Mouse (Mus musculus): ENCODE data around the gene Dars.

Dars gene
- long read RNA-seq, experiment 1, transcript Dars-201 (16 exons, 2,175 nt): major isoform, 119 of 131 reads
- long read RNA-seq, experiment 1, partial matches to known transcripts: 6 of 131 reads
- long read RNA-seq, experiment 1, other reads (novel, unspliced or antisense): 5 of 131 reads
- long read RNA-seq, experiment 2, transcript Dars-201 (16 exons, 2,175 nt): major isoform, 135 of 148 reads
- long read RNA-seq, experiment 2, partial matches to known transcripts: 8 of 148 reads
- long read RNA-seq, experiment 2, other reads (novel, unspliced or antisense): 5 of 148 reads

DNA sequence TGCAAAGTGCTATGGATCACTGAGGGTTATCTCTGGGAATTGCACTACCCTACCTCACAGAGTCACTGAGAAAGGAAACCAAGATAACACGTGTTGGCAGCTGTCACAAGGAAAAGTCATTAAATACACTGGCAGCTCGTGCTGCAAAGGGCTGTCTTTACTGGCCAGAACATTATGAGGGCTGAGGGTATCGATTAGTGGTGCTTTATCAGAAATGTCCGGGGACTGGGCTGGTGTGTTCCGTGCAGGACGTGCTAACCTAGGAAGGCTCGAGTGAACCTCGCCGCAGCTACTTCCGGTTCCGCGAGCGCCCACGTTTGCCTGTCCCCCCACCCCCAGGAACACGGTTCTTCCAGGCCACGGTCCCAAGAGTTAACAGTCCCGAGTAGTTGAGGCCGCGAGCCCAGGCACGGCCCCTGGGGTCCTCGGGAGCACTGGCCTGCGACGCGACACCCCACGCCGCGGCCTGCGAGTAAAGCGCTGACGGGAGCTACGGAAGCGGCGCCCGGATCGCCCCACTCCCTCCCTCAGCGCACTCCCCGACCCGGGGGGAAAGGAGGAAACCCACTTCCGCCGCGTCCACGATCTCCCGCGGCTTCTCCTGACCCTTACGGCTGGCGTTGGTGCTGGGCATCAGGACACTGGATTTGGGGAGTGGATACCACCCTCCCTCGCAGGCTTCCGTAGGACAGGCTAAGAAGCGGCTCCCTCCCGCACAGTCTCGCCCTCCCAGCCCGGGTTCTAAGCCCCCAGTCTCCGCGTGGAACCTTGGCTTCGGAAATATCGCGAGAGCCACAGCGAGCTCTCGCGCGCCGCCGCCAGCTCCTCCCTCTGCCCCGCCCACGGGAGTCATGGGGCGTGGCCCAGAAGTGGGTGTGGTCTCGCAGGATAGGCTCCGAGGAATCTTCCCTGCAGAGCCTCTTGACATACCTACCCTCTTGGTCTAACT is at the start of gene Dars:
Dars (minus strand) TSS at position 785 of the 949 bp plus-strand sequence.
- intact Hi-C loops (cut with DNase I): no loop called here

DNA sequence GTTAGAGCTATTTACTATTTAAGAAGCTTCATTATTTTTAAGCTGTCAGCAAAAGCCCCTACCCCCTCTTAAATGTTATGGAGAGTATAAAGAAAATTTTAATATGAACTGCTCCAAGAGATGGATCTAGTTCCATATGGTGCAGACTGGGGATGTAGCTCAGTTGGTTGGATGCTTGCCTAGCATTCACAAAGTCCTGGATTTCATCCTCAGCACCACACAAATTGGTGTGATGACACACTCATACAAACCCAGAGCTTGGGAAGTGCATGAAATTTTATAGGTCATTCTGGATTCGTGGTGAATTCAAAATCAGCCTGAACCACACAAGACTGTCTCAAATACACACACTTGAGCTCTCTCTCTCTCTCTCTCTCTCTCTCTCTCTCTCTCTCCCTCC is 49.7 kb upstream of the Dars start:
- intact Hi-C loops (cut with DNase I): no loop called here

DNA sequence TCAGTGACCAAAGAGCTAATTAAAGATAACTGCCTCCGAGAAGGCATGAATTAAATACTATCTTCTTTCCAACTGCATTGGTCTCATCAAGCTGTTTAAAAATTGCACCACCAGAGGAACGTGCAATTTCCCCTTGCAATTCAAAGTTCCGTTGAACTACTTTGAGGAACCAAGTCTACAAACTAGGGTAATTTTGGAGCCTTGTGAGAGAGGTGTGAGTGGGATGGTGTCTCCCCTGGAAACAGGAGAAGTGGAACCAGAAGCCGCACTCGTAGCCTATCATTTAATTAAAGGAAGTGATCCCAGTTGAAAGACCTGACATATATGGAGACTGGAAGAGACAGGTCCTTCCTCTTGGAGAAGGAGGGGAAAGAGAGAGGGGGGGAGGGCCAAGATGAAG is 46.3 kb upstream of the Dars start:
- intact Hi-C loops (cut with DNase I): no loop called here

DNA sequence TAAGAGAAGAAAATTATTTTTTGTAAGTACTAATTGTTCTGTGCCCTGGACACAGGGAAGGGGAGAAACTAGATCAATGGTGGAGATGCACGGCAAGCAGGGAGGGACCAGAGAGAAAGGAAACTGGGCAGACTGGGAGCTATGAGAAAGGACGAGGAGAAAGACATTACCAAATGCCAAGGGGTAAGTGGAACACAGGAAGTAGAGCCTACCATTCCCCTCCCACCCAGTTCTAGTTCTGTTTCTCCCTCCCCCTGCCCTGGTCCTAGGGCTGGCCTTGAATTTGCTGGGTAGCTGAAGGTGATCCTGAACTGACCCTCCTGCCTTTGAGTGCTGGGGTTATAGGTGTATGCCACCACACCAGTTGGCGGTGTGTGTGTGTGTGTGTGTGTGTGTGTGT is 45.2 kb upstream of the Dars start:
- intact Hi-C loops (cut with DNase I): no loop called here

DNA sequence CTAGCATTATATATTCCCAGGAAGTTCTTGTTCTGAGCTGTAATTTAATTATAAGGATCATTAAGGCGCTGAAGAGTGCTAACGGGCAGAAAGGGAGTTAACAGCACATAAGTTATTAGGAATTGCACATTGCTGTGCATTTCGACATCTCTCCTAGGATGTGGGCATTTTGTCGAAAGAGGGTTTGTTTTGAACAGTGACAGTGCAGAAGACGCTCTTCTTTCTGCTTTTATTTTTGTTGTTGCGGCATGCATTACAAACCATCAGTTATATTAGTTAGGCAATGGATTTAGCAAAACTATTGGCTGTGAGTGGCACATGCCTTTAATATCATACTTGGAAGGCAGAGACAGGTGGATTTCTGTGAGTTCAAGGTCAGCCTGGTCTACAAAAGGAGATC is 43.6 kb upstream of the Dars start:
- intact Hi-C loops (cut with DNase I): no loop called here

DNA sequence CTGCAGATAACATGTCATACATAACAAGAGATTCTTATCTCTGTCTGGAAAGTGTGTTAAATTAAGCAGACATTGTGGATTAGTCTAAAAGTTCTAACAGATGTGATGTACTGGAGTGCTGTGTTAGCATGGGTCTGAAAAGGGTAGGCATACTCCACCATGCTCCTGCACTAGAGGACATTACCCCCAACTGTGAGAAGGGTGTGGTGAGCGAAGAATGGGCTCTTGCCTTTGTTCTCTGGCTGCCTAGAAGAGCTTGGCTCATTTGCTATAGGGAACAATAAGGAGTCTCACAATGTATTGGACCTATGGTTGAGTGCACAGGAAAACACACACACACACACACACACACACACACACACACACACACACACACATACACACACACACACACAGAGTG is 42.3 kb upstream of the Dars start:
- intact Hi-C loops (cut with DNase I): no loop called here

DNA sequence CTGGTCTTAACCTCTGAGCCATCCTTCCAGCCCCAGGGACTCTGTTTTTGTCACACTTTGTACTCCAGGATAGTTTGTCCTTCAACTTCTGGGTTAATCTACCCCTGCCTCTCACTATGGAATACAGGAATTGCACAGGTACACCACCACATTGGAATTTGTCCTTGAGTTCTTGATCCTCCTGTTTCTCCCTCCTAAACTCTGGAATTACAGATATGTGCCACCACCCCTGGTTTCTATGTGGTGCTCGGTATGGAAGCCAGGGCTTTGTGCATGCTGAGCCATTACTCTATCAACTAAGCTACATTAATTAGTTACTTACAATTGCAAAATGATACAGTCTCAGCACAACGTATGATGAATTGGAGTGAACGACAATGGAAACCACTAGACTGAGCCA is 41.8 kb upstream of the Dars start:
- intact Hi-C loops (cut with DNase I): no loop called here

DNA sequence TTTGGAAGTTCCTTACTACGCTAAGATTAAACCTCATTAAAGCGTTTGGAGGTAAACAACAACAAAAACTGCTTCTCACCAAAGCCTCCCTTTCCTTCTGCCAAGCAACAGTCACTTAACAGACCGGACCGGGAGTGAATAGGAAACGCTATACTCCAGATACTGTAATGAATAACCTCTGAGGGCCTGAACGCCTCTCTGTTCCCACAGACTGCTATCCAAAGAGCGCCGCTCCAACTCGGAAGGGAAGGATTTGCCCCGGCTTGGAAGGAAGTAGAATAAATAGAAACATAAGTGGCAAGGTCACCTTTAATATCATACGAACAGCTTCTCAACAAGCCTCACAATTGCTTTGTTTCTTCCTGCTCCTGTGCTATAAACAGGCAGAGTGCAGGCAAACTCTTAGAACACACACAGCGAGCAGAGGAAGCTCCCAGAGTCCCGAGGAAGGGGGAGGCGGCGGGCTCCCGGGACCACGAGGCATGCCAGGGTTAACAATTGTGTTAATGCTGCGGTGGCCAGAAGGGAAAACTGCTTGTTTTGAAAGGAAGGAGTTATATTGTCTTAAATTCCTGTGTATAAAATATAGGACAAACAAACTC is 39.8 kb upstream of the Dars start:
- intact Hi-C loops (cut with DNase I): no loop called here

GRCm38 (mm10) chr1:128456271-128456670 is 39.1 kb upstream of the Dars start:
- intact Hi-C loops (cut with DNase I): no loop called here

DNA sequence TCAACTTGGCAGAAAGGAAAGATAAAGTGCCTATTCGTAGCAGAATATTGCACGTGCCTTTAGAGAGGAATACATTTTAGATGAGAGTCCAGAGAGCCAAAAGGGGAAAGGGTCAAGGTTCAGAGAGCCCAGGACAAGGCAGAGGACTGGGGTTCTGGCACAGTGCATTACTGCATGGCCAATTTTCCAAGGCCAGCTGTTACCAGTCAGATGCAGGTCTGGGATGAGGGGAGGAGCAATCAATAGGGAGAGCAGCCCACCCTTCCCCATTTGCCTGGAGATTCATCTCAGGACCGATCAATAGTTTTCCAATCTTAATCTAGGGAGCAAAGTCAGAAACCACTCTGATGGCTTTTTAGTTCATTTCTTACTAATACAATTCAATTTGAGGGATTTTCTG is 35.0 kb upstream of the Dars start:
- intact Hi-C loops (cut with DNase I): no loop called here

DNA sequence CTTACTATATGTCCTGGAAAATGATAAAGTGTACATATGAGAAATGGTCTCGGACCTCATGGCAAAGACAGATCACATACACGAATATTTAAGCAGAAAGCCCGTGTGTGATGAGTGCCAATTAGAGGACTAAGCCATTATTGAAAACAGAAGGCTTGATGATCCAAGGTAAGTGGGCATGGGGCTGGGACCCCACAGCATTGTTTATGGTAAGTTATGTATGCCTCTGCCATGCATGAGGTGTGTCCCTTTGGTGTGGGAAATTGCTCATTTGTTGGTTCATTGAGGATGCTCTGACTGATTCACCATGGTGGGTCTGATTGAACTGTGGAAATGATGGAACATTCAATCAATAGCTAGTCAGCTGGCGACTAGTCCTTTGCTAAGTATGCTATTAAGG is 34.0 kb upstream of the Dars start:
- intact Hi-C loops (cut with DNase I): no loop called here

DNA sequence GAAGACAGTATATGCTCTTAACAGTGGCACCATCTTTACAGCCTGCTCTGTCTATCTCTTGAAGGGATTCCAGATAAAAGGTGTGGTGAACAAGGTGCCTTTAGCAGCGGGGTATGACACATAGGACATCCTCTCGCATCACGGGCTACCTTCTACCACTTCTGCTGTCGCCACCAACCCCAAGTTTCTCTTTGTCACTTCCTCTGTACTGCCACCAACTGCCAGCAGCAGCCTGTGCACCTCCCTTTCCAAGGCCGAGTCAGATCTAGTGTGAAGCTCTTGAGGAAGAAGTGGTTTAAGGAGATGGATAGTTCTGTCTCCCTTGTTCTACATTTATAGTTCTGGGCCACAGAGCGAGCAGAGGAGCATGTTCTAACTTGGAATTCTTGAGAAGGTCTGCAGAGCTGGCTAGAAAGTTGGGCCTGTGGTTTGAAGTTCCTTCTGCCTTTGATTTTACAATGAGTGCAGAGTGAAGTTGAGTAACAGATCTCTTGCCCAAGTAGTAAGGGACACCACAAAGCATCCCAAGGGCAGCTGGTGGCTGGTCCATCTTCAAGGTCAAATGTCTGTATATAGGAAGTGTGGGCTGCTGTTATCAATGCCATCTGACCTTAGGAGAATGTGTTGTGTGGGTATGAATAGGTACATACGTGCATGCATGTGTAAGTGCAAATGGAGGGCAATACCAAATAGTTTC is 30.2 kb upstream of the Dars start:
- intact Hi-C loops (cut with DNase I): no loop called here

DNA sequence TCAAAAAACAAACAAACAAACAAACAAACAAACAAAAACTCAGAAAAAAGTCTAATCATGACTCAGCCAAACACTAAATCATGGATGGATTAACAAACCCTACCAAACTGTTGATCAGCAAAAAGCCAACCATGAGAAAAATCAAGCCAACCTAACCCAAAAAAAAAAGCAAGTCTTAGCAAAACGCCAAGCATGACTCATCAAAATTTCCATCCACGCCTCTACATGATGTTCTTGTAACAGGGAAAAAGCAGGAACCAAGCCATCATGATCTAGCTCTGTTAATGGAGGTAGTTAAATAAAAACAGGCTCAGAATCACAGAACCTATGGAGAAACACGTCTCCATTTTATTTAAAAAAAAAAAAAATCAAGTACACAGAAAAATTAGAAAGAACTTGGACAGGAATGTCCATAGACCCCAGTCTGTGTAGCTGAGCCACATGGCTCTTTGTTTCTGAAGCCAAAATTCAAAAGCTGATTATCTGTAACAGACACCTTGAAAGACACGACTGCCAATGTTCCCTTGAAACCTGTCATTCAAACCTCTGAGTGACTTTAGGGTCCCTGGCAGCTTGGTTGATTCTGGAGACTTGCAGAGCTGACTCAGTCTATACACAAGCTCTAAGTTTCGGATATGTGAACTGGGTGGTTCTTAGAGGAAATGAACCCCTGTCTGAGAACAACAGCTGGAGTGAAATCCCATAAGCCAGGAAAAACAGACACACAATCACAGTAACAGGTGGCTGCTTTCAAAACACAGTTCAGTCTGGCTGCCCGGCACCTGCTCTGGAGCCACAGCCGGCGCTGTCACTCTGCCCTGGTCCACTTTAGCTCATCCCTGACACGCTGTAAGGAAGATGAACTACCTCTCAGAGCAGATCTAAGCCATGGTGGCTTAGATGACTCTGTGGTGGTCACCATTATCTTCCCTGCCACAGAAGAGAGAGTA is 27.0 kb upstream of the Dars start:
- intact Hi-C loops (cut with DNase I): no loop called here

- intact Hi-C loops (cut with DNase I): no loop called here
These were observed 23.9 kb upstream of the Dars start for GRCm38 (mm10) chr1:128441129-128441473.

- intact Hi-C loops (cut with DNase I): no loop called here
These were observed 23.4 kb upstream of the Dars start for GRCm38 (mm10) chr1:128440386-128441128.

GRCm38 (mm10) chr1:128439618-128440017 is 22.4 kb upstream of the Dars start:
- intact Hi-C loops (cut with DNase I): no loop called here

- intact Hi-C loops (cut with DNase I): no loop called here
These were observed 21.4 kb upstream of the Dars start for GRCm38 (mm10) chr1:128438526-128438925.

GRCm38 (mm10) chr1:128437276-128437675 is 20.1 kb upstream of the Dars start:
- intact Hi-C loops (cut with DNase I): no loop called here

GRCm38 (mm10) chr1:128436015-128436414 is 18.8 kb upstream of the Dars start:
- intact Hi-C loops (cut with DNase I): no loop called here

GRCm38 (mm10) chr1:128435551-128435950 is 18.4 kb upstream of the Dars start:
- intact Hi-C loops (cut with DNase I): no loop called here

Measured in adrenal gland (tissue).